Mouse (Mus musculus) forebrain, embryonic 15.5 days (tissue): ENCODE results near the gene Ahsg. TPM values are rescaled to one million over a fixed set of nuclear protein-coding genes. Genes with fewer than 3 reads are reported as not detected.

ENCODE experiments used
- ATAC-seq: fragments of 200-750 bp; cut with Nextera tagmentation; replicated peaks from 2 replicates; pipeline ENCODE4 v1.8.0; 2017; ENCODE audit warnings: mild to moderate bottlenecking, moderate TSS enrichment, moderate library complexity
- H3K27ac ChIP-seq: fragments of 300-500 bp; sonication (generic); replicated peaks from 2 replicates; pipeline ENCODE4 v1.5.1; 2015; ENCODE audit warnings: mild to moderate bottlenecking, inconsistent platforms
- H3K27me3 ChIP-seq: fragments of 300-500 bp; sonication (generic); 2 replicates; pipeline ENCODE4 v1.6.1; 2015; ENCODE audit warnings: inconsistent platforms
- H3K36me3 ChIP-seq: fragments of 300-500 bp; sonication (generic); 2 replicates; pipeline ENCODE4 v1.6.1; 2015; ENCODE audit warnings: mild to moderate bottlenecking, inconsistent platforms
- H3K4me1 ChIP-seq: fragments of 300-500 bp; sonication (generic); 2 replicates; pipeline ENCODE4 v1.6.1; 2015; ENCODE audit warnings: inconsistent platforms
- H3K4me2 ChIP-seq: fragments of 300-500 bp; sonication (generic); replicated peaks from 2 replicates; pipeline ENCODE4 v1.6.1; 2015; ENCODE audit warnings: mild to moderate bottlenecking, inconsistent platforms
- H3K4me3 ChIP-seq: fragments of 300-500 bp; sonication (generic); 2 replicates; pipeline ENCODE4 v1.5.1; 2015; ENCODE audit warnings: mild to moderate bottlenecking, inconsistent platforms
- H3K9ac ChIP-seq: fragments of 300-500 bp; sonication (generic); replicated peaks from 2 replicates; pipeline ENCODE4 v1.6.1; 2015; ENCODE audit warnings: mild to moderate bottlenecking, inconsistent platforms
- H3K9me3 ChIP-seq: fragments of 300-500 bp; sonication (generic); 2 replicates; pipeline ENCODE4 v1.6.1; 2016; ENCODE audit warnings: inconsistent platforms
- WGBS: fragments of 180-500 bp; shearing (Covaris S2); methylation state at CpG from one replicate; pipeline ENCODE4 v1.1.7; 2015; ENCODE audit warnings: mixed read lengths; 5-methylcytosine and 5-hydroxymethylcytosine counted together
- polyA plus RNA-seq: library from polyadenylated mRNA; unstranded; fragments of >200 nt; fragmentation: Nextera tagmentation; extraction: Ambion mirVana; gene quantifications from 2 replicates; pipeline ENCODE4 v1.2.1, GENCODE M21; 2015

Gene Ahsg
- polyA plus RNA-seq: 1.2 TPM in 1 of 2 replicates, not detected in the other

GRCm38 (mm10) chr16:22890683-22891510, at the start of gene Ahsg:
Gene Ahsg (plus strand): TSS chr16:22891277.
- WGBS: 82% methylated on average over 11 of the region's 11 CpGs
- H3K27ac ChIP-seq: no peak within 1 kb of the TSS
- no peaks in the 10 kb centered on the region for H3K4me1 ChIP-seq
- no peak within 1 kb of the TSS for H3K4me3 ChIP-seq
- no peaks in the 10 kb centered on the region for H3K27me3 ChIP-seq
- no peak within 1 kb of the TSS for H3K4me2 ChIP-seq
- H3K36me3 ChIP-seq: no peaks in the 10 kb centered on the region
- ATAC-seq: no peak
- no peaks in the 10 kb centered on the region for H3K9me3 ChIP-seq
- H3K9ac ChIP-seq: no peak within 1 kb of the TSS

GRCm38 (mm10) chr16:22842871-22843270, 48.2 kb upstream of the Ahsg start:
- no peak for ATAC-seq
- Histone ChIP-seq H3K4me1 (peaks cover 13% of the 10 kb centered on the region), H3K4me3 (no peak overlapping the region), H3K27ac (no peak overlapping the region), H3K36me3 (no peaks in the 10 kb centered on the region), H3K9ac (no peak overlapping the region), H3K27me3 (no peaks in the 10 kb centered on the region), H3K4me2 (no peak overlapping the region), H3K9me3 (no peaks in the 10 kb centered on the region)
- WGBS: 96% methylated on average over 5 of the region's 5 CpGs

- H3K27ac ChIP-seq: peak overlapping the region; percentile 47
- no peaks in the 10 kb centered on the region for H3K36me3 ChIP-seq
- no peaks in the 10 kb centered on the region for H3K27me3 ChIP-seq
- H3K4me1 ChIP-seq: peaks cover 13% of the 10 kb centered on the region
- peak overlapping the region; percentile 92 for H3K4me2 ChIP-seq
- peak overlapping the region; percentile 69 for H3K9ac ChIP-seq
- peak; percentile 98 for ATAC-seq
- no peaks in the 10 kb centered on the region for H3K9me3 ChIP-seq
- WGBS: 7% methylated on average over 26 of the region's 26 CpGs
- H3K4me3 ChIP-seq: peak overlapping the region; percentile 55
These were observed 46.8 kb upstream of the Ahsg start for GRCm38 (mm10) chr16:22844061-22844801.

GRCm38 (mm10) chr16:22844834-22845233, 46.2 kb upstream of the Ahsg start:
- peak overlapping the region; percentile 55 for H3K4me3 ChIP-seq
- H3K27me3 ChIP-seq: no peaks in the 10 kb centered on the region
- 0 out of 2 replicates have a peak overlapping the region, but pooled peaks have one; percentile 47 for H3K27ac ChIP-seq
- no peaks in the 10 kb centered on the region for H3K36me3 ChIP-seq
- H3K9me3 ChIP-seq: no peaks in the 10 kb centered on the region
- ATAC-seq: no peak
- peak overlapping the region; percentile 69 for H3K9ac ChIP-seq
- H3K4me2 ChIP-seq: peak overlapping the region; percentile 92
- 59% methylated on average over 5 of the region's 5 CpGs for WGBS
- H3K4me1 ChIP-seq: peaks cover 13% of the 10 kb centered on the region

GRCm38 (mm10) chr16:22845481-22845880, 45.6 kb upstream of the Ahsg start:
- Histone ChIP-seq H3K4me2 (no peak overlapping the region), H3K9ac (no peak overlapping the region), H3K4me1 (peaks cover 13% of the 10 kb centered on the region), H3K9me3 (no peaks in the 10 kb centered on the region), H3K27ac (no peak overlapping the region), H3K4me3 (no peak overlapping the region), H3K36me3 (no peaks in the 10 kb centered on the region), H3K27me3 (no peaks in the 10 kb centered on the region)
- no peak for ATAC-seq
- WGBS: 88% methylated on average over 4 of the region's 4 CpGs

- H3K9ac ChIP-seq: no peak overlapping the region
- H3K4me1 ChIP-seq: peaks cover 13% of the 10 kb centered on the region
- ATAC-seq: no peak
- no peaks in the 10 kb centered on the region for H3K36me3 ChIP-seq
- H3K4me3 ChIP-seq: no peak overlapping the region
- no peak overlapping the region for H3K4me2 ChIP-seq
- WGBS: 84% methylated on average over 1 of the region's 1 CpGs
- no peaks in the 10 kb centered on the region for H3K9me3 ChIP-seq
- H3K27ac ChIP-seq: no peak overlapping the region
- H3K27me3 ChIP-seq: no peaks in the 10 kb centered on the region
These were observed 43.4 kb upstream of the Ahsg start for GRCm38 (mm10) chr16:22847686-22848085.

- no peak overlapping the region for H3K4me2 ChIP-seq
- no peaks in the 10 kb centered on the region for H3K36me3 ChIP-seq
- H3K9ac ChIP-seq: no peak overlapping the region
- peaks cover 13% of the 10 kb centered on the region for H3K4me1 ChIP-seq
- no peak overlapping the region for H3K27ac ChIP-seq
- no peak for ATAC-seq
- 65% methylated on average over 1 of the region's 1 CpGs for WGBS
- H3K27me3 ChIP-seq: no peaks in the 10 kb centered on the region
- no peak overlapping the region for H3K4me3 ChIP-seq
- no peaks in the 10 kb centered on the region for H3K9me3 ChIP-seq
These were observed 42.7 kb upstream of the Ahsg start for GRCm38 (mm10) chr16:22848331-22848730.

GRCm38 (mm10) chr16:22852709-22853108, 38.4 kb upstream of the Ahsg start:
- Histone ChIP-seq H3K4me1 (peaks cover 9% of the 10 kb centered on the region), H3K36me3 (no peaks in the 10 kb centered on the region), H3K9ac (no peak overlapping the region), H3K9me3 (no peaks in the 10 kb centered on the region), H3K27me3 (no peaks in the 10 kb centered on the region), H3K4me3 (no peak overlapping the region), H3K4me2 (no peak overlapping the region), H3K27ac (no peak overlapping the region)
- ATAC-seq: no peak
- 94% methylated on average over 4 of the region's 4 CpGs for WGBS

GRCm38 (mm10) chr16:22856773-22857172, 34.3 kb upstream of the Ahsg start:
- H3K4me2 ChIP-seq: peak overlapping the region; percentile 74
- H3K4me3 ChIP-seq: peak overlapping the region; percentile 60
- H3K27ac ChIP-seq: peak overlapping the region; percentile 78
- H3K9ac ChIP-seq: peak overlapping the region; percentile 50
- 15% methylated on average over 9 of the region's 9 CpGs for WGBS
- 0 out of 2 replicates have a peak, but pooled peaks cover 2% of the 10 kb centered on the region for H3K36me3 ChIP-seq
- no peaks in the 10 kb centered on the region for H3K27me3 ChIP-seq
- H3K4me1 ChIP-seq: peaks cover 21% of the 10 kb centered on the region
- ATAC-seq: no peak
- no peaks in the 10 kb centered on the region for H3K9me3 ChIP-seq

GRCm38 (mm10) chr16:22857431-22858113, 33.5 kb upstream of the Ahsg start, which contains the start of the genes Tbccd1 and Dnajb11:
Gene Tbccd1 (minus strand): TSS chr16:22857669.
Gene Dnajb11 (plus strand): TSS chr16:22857845.
- under 1% methylated on average over 62 of the region's 62 CpGs for WGBS
- peak within 1 kb of the TSS; percentile 60 for H3K4me3 ChIP-seq

GRCm38 (mm10) chr16:22872397-22872796, 18.7 kb upstream of the Ahsg start:
- 93% methylated on average over 8 of the region's 8 CpGs for WGBS
- ATAC-seq: no peak
- H3K9me3 ChIP-seq: no peaks in the 10 kb centered on the region
- H3K4me3 ChIP-seq: no peak overlapping the region
- no peak overlapping the region for H3K9ac ChIP-seq
- no peak overlapping the region for H3K27ac ChIP-seq
- no peaks in the 10 kb centered on the region for H3K27me3 ChIP-seq
- no peaks in the 10 kb centered on the region for H3K4me1 ChIP-seq
- H3K36me3 ChIP-seq: peaks cover 57% of the 10 kb centered on the region
- H3K4me2 ChIP-seq: no peak overlapping the region

More at GRCm38 (mm10) chr16:22857431-22858113, 33.5 kb upstream of the Ahsg start, which contains the start of the genes Tbccd1 and Dnajb11:
- Histone ChIP-seq H3K27ac (peak within 1 kb of the TSS; percentile 78), H3K9me3 (no peaks in the 10 kb centered on the region), H3K36me3 (peaks cover 8% of the 10 kb centered on the region; the same call in 1 of the 2 replicates), H3K27me3 (no peaks in the 10 kb centered on the region), H3K4me2 (peak within 1 kb of the TSS; percentile 77), H3K4me1 (peaks cover 21% of the 10 kb centered on the region), H3K9ac (peak within 1 kb of the TSS; percentile 82)
- ATAC-seq: peak; percentile 99
